Mouse (Mus musculus): Measurements from ENCODE around the gene Defb3.

- peak; percentile 35 for TF ChIP-seq CTCF (conservative IDR thresholded peaks at IDR 0.05; ENCODE audit: low read length)
- TF ChIP-seq NANOG (IDR thresholded peaks at IDR 0.05; ENCODE audit: borderline replicate concordance, low read length): no peak
Measured at GRCm38 (mm10) chr8:19258136-19258535, 35.0 kb upstream of the Defb3 start.
